Mouse (Mus musculus): ENCODE measurements around the gene Mybpc1. TPM values are rescaled to one million over a fixed set of nuclear protein-coding genes. Genes with fewer than 3 reads are reported as not detected.
A peak's percentile ranks its signal among the peaks of the same experiment; 100 is the strongest.
"Not testable (repeated sequence)": the region's sequence is repeated elsewhere in the genome, so short reads cannot be mapped to it uniquely, and the experiment has no call there.

Mybpc1 gene
- polyA plus RNA-seq, 1 experiment from 2014 or later: 6.5 TPM

DNA sequence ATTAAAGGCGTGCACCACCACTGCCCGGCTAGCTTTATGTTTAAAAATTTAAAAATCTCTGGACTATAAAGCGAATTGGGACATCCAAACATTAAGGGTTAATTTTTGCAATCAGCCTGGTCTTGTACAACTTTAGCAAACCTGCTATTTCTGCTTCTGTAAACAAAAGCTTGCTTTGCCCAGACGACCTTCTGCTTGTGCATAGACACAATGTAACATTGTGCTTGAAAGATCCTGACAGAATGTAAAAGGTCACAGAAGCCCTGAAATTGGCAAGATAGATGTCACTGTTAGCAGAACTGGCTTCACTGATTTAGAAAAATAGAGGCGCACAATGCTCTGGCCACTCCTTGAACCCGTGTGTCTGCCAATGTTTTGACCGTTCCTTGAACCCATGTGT lies 89.9 kb downstream of the Mybpc1 start:
- H3K9me3 ChIP-seq (ENCODE audit: low read length); H3K4me1 ChIP-seq (ENCODE audit: insufficient read depth, low read length); H3K27ac ChIP-seq (ENCODE audit: low read length); ATAC-seq (ENCODE audit: low FRiP score, low TSS enrichment); H3K4me3 ChIP-seq (ENCODE audit: low read length); H3K36me3 ChIP-seq (ENCODE audit: insufficient read depth, low read length); H3K4me2 ChIP-seq (replicated peaks; ENCODE audit: low read depth, low read length); H3K27me3 ChIP-seq (ENCODE audit: insufficient read depth, low read length); H3K9ac ChIP-seq (replicated peaks; ENCODE audit: low read length): not testable (repeated sequence)
- 88% methylated on average over 6 of the region's 7 CpGs for WGBS

DNA sequence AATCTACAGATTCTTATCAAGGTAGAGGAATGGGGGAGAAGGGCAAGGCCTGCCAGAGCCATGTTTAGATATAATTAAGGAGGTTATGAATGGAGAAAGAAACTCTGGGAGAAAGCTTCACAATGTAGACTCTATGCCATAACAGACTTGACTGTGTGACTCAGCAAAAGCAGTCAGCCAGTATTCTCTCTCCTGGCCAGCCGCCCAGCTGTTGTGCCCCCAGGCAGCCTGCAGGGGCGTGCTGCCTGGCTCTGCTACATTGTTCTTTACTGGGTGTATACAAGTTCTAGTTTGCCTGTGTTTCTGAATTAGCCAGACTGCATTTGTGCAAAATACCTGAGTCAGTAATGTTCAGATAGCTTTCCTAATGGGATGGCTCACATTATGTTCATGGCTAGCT lies 90.5 kb downstream of the Mybpc1 start:
- no peak overlapping the region for H3K27ac ChIP-seq (ENCODE audit: low read length)
- WGBS: 53% methylated on average over 2 of the region's 2 CpGs
- no peak for ATAC-seq (ENCODE audit: low FRiP score, low TSS enrichment)

DNA sequence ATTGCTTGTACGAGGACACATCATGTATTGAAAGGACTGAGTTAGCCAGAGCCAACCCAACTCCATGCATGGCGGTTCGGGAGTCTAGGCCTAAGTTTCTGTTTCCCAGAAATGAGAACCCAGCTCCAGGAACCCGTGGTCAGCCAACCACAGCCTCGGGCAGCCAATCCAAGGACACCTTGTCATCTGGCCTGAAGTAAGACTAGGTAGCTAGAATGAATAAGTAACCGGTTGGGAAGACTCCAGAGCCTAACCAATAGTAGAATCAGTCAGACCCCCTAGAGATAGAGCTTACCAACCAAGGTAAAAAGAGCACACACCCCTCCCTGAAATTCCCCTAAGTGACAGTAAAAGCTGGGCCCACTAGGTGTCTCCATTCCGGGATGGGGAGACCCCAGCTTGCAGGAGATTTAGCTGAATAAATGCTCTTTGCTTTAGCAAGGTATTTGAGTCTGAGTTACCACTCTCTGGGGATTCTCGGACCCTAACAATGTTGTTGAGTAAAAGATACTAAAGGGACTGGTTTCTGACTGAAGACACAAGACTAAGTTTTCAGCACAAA lies 91.3 kb downstream of the Mybpc1 start:
- Histone ChIP-seq H3K9ac (replicated peaks; ENCODE audit: low read length) (no peak overlapping the region), H3K36me3 (ENCODE audit: insufficient read depth, low read length) (no peaks in the 10 kb centered on the region), H3K9me3 (ENCODE audit: low read length) (no peaks in the 10 kb centered on the region), H3K4me3 (ENCODE audit: low read length) (no peak overlapping the region), H3K4me1 (ENCODE audit: insufficient read depth, low read length) (0 out of 2 replicates have a peak, but pooled peaks cover 5% of the 10 kb centered on the region), H3K4me2 (replicated peaks; ENCODE audit: low read depth, low read length) (no peak overlapping the region), H3K27me3 (ENCODE audit: insufficient read depth, low read length) (no peaks in the 10 kb centered on the region), H3K27ac (ENCODE audit: low read length) (no peak overlapping the region)
- WGBS: 72% methylated on average over 8 of the region's 8 CpGs
- no peak for ATAC-seq (ENCODE audit: low FRiP score, low TSS enrichment)

More for the DNA sequence above, 90.5 kb downstream of the Mybpc1 start:
- Histone ChIP-seq H3K4me3 (ENCODE audit: low read length) (no peak overlapping the region), H3K9ac (replicated peaks; ENCODE audit: low read length) (no peak overlapping the region), H3K36me3 (ENCODE audit: insufficient read depth, low read length) (no peaks in the 10 kb centered on the region), H3K4me2 (replicated peaks; ENCODE audit: low read depth, low read length) (no peak overlapping the region), H3K9me3 (ENCODE audit: low read length) (no peaks in the 10 kb centered on the region), H3K27me3 (ENCODE audit: insufficient read depth, low read length) (no peaks in the 10 kb centered on the region), H3K4me1 (ENCODE audit: insufficient read depth, low read length) (0 out of 2 replicates have a peak, but pooled peaks cover 5% of the 10 kb centered on the region)

DNA sequence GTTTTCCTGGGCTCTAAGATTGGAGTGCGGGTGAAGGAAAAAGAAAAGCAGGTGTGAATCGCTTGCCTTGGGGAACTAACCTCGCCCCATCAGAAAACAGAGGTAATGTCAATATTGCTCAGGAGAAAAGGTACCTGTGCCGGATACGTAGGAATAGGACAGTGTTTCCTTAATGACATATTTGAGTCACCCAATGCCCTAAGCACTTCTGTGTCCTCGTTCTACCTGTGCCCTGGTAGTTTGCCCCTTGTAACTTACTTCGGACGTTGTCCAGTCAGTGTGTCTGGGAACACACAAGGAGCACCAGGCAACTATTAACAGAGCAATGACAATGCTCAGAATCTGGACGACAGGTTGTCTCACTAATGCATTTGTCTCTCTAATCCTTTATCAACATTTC lies 93.6 kb downstream of the Mybpc1 start:
- Histone ChIP-seq H3K4me3 (ENCODE audit: low read length) (no peak overlapping the region), H3K4me2 (replicated peaks; ENCODE audit: low read depth, low read length) (no peak overlapping the region), H3K36me3 (ENCODE audit: insufficient read depth, low read length) (no peaks in the 10 kb centered on the region), H3K9ac (replicated peaks; ENCODE audit: low read length) (no peak overlapping the region), H3K27ac (ENCODE audit: low read length) (no peak overlapping the region), H3K4me1 (ENCODE audit: insufficient read depth, low read length) (0 out of 2 replicates have a peak, but pooled peaks cover 5% of the 10 kb centered on the region), H3K27me3 (ENCODE audit: insufficient read depth, low read length) (no peaks in the 10 kb centered on the region), H3K9me3 (ENCODE audit: low read length) (no peaks in the 10 kb centered on the region)
- 87% methylated on average over 9 of the region's 9 CpGs for WGBS
- no peak; the same call in 1 of the 2 replicates for ATAC-seq (ENCODE audit: low FRiP score, low TSS enrichment)

DNA sequence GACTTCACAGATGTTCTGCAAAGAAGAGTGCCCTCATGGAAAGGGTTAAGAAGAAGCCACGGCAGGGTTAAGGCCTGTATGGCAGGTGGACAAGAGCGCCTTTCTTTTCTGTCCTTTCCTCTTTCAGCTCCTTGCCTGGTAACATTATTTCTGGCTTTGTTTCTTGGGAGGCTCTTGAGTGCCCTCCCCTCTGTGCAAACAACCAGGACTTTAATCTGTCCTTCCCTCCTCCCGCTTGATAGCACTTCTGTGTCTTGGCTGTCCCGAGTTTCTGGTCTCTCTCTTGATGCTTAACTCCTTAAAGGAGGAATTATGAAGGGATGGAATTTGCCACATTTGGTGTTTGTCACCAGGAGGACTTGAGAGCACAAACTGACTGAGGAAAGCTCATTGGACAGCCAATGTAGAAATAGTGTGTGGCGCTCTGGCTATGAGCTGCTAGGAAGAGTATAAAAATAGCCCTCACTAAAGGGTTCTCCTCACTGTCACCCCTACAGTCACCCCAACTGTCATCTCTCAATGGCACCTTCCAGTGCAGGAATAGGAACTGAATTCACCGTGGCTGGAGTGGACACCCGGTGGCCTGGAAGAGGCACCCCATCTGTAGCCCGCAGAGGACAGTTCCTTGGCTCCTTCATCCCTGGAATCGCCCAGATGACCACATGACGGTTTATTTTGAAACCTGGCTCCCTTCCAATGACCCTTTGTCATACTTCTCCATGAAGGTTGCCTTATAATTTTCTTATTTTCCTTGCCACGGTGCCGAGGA lies 94.3 kb downstream of the Mybpc1 start:
- WGBS: 71% methylated on average over 12 of the region's 12 CpGs
- ATAC-seq (ENCODE audit: low FRiP score, low TSS enrichment): 0 out of 2 replicates have a peak, but pooled peaks have one; percentile 46
- no peak overlapping the region for H3K9ac ChIP-seq (replicated peaks; ENCODE audit: low read length)
- H3K4me3 ChIP-seq (ENCODE audit: low read length): no peak overlapping the region
- H3K4me2 ChIP-seq (replicated peaks; ENCODE audit: low read depth, low read length): no peak overlapping the region
- H3K27ac ChIP-seq (ENCODE audit: low read length): no peak overlapping the region
- no peaks in the 10 kb centered on the region for H3K36me3 ChIP-seq (ENCODE audit: insufficient read depth, low read length)
- H3K4me1 ChIP-seq (ENCODE audit: insufficient read depth, low read length): 0 out of 2 replicates have a peak, but pooled peaks cover 5% of the 10 kb centered on the region
- H3K9me3 ChIP-seq (ENCODE audit: low read length): no peaks in the 10 kb centered on the region
- no peaks in the 10 kb centered on the region for H3K27me3 ChIP-seq (ENCODE audit: insufficient read depth, low read length)

DNA sequence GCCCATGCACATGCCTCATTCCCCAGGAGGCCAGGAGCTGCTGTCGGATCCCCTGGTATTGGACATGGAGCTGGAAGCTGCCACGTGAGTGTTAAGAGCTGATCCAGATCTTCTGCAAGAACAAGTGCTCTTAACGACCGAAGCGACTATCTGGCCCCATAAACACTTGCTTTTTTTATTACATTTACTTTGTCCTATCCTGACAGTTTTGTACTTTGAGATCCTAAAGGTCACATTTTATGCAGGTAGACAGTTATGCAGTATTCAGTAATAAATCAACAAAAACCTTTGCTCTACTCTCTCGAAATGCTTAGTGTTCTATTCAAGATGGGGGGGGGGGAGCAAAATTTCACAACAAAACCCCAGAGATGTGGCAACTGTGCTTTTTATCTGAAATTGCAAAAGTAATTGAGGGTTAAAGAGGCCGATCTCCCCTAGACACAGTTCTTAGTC lies 97.2 kb downstream of the Mybpc1 start:
- Histone ChIP-seq H3K27ac (ENCODE audit: low read length) (no peak overlapping the region), H3K4me2 (replicated peaks; ENCODE audit: low read depth, low read length) (no peak overlapping the region), H3K9ac (replicated peaks; ENCODE audit: low read length) (no peak overlapping the region), H3K4me3 (ENCODE audit: low read length) (no peak overlapping the region), H3K27me3 (ENCODE audit: insufficient read depth, low read length) (no peaks in the 10 kb centered on the region), H3K36me3 (ENCODE audit: insufficient read depth, low read length) (no peaks in the 10 kb centered on the region), H3K4me1 (ENCODE audit: insufficient read depth, low read length) (peaks cover 12% of the 10 kb centered on the region), H3K9me3 (ENCODE audit: low read length) (no peaks in the 10 kb centered on the region)
- WGBS: 62% methylated on average over 7 of the region's 7 CpGs
- ATAC-seq (ENCODE audit: low FRiP score, low TSS enrichment): no peak

DNA sequence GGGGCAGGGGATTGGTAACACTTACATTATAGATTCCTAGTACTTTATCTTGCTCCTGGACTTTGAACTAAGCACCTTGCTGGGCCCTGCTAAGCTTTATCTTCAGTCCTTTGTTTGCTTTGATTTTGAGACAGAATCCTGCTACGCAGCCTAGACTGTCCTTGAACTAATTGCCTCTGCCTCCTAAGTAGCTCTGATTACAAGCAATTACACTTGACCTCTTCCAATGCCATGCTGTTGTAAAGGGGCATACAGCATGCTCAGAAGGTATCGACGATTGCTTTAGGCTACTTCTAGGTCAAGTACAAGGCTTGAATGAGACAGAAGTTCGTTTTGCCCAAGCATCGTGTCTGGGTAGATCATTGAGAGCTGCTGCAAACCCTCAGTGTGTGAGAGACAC lies 99.7 kb downstream of the Mybpc1 start:
- H3K36me3 ChIP-seq (ENCODE audit: insufficient read depth, low read length): no peaks in the 10 kb centered on the region
- WGBS: 71% methylated on average over 5 of the region's 5 CpGs
- no peak overlapping the region for H3K9ac ChIP-seq (replicated peaks; ENCODE audit: low read length)
- no peaks in the 10 kb centered on the region for H3K9me3 ChIP-seq (ENCODE audit: low read length)
- peaks cover 36% of the 10 kb centered on the region for H3K4me1 ChIP-seq (ENCODE audit: insufficient read depth, low read length)
- no peak for ATAC-seq (ENCODE audit: low FRiP score, low TSS enrichment)
- no peaks in the 10 kb centered on the region for H3K27me3 ChIP-seq (ENCODE audit: insufficient read depth, low read length)
- H3K27ac ChIP-seq (ENCODE audit: low read length): no peak overlapping the region
- no peak overlapping the region for H3K4me3 ChIP-seq (ENCODE audit: low read length)
- H3K4me2 ChIP-seq (replicated peaks; ENCODE audit: low read depth, low read length): no peak overlapping the region

DNA sequence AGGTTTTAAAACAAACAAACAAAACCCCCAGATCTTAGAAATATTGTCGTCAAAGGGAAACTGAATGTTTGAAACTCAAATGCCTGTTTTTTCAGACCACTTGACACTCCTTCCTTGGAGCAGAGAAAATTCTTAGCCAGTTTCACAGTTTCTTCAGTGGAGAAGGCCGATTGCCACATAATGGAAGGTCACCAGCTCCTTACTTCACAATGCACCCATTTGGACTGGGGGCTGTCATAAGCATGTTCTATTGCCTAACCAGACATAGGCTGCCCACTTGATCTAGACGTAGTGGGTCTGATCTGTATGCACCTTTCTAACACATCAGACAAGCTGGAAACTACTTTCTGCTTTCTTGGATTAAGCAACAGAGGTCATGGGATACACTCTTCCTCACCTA lies 100.5 kb downstream of the Mybpc1 start:
- Histone ChIP-seq H3K4me2 (replicated peaks; ENCODE audit: low read depth, low read length) (peak overlapping the region; percentile 75), H3K9ac (replicated peaks; ENCODE audit: low read length) (peak overlapping the region; percentile 53; the same call in 1 of the 2 replicates), H3K4me1 (ENCODE audit: insufficient read depth, low read length) (peaks cover 42% of the 10 kb centered on the region), H3K27ac (ENCODE audit: low read length) (peak overlapping the region; percentile 66), H3K36me3 (ENCODE audit: insufficient read depth, low read length) (no peaks in the 10 kb centered on the region), H3K4me3 (ENCODE audit: low read length) (peak overlapping the region; percentile 86; the same call in 1 of the 2 replicates), H3K9me3 (ENCODE audit: low read length) (no peaks in the 10 kb centered on the region), H3K27me3 (ENCODE audit: insufficient read depth, low read length) (no peaks in the 10 kb centered on the region)
- 56% methylated on average over 3 of the region's 3 CpGs for WGBS
- no peak for ATAC-seq (ENCODE audit: low FRiP score, low TSS enrichment)

DNA sequence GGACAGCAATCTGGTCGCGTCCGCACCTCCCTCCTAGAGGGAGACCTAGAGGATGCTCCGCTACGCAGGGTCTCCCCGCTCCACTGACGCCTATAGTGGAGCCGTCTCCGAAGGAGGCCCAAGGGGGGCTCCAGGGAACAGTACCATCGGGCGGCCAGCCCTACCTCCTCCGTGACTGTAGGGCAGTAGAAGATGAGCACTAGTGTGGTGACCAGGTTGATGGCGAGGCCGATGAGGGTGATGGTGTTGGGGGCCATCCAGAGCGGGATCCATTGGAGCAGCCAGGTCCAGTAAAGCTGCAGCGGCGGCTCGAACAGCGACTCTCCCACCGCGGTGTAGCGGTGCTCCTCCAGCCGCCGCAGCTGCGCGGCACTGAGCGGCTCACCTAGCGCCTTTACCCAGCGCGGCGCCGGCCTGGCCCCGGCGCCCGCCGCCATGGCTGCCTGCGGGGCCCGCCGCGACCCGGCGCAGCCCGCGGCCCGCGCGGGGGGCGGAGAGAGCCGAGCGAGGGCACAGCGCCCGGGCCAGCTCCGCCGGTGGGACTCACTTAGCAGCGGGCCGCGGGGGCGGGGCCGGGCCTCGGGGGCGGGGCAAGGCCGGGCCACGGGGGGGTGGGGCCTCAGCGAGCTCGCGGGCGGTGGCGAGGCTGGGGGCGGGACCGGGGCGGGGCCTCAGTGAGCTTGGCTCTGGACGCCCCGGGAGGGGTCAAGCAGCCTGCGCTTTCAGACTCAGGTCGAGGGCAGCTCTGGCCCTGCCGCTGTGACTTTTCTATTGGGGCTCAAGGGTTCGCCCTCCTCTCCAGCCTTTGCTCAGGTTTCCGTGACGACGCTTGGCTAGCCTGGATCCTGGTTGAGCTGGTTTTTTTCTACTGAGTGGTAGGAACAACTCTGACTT lies 101.3 kb downstream of the Mybpc1 start, which contains the start of gene Chpt1:
Gene Chpt1, minus strand, starts transcription at position 653 of the 894 bp plus-strand sequence.
- no peaks in the 10 kb centered on the region for H3K27me3 ChIP-seq (ENCODE audit: insufficient read depth, low read length)
- WGBS: 0% methylated on average over 61 of the region's 80 CpGs
- H3K4me2 ChIP-seq (replicated peaks; ENCODE audit: low read depth, low read length): peak within 1 kb of the TSS; percentile 75
- H3K36me3 ChIP-seq (ENCODE audit: insufficient read depth, low read length): no peaks in the 10 kb centered on the region
- peak within 1 kb of the TSS; percentile 86 for H3K4me3 ChIP-seq (ENCODE audit: low read length)
- H3K27ac ChIP-seq (ENCODE audit: low read length): peak within 1 kb of the TSS; percentile 82
- peaks cover 42% of the 10 kb centered on the region for H3K4me1 ChIP-seq (ENCODE audit: insufficient read depth, low read length)
- ATAC-seq (ENCODE audit: low FRiP score, low TSS enrichment): peak; percentile 96
- H3K9me3 ChIP-seq (ENCODE audit: low read length): no peaks in the 10 kb centered on the region
- H3K9ac ChIP-seq (replicated peaks; ENCODE audit: low read length): peak within 1 kb of the TSS; percentile 89

Measured in kidney, embryonic 16.5 days (tissue).